Mouse (Mus musculus) testis, adult 2 months (tissue): ENCODE results near the gene Ptpn6. TPM values are rescaled to one million over a fixed set of nuclear protein-coding genes. Genes with fewer than 3 reads are reported as not detected.

ENCODE experiments used
- H3K27ac ChIP-seq: fragments of 200-500 bp; 2 replicates; pipeline ENCODE4 v1.5.1; 2012; ENCODE audit warnings: low read depth, low read length; ENCODE audit not compliant: control insufficient read depth, insufficient read depth
- H3K27me3 ChIP-seq: fragments of 200-500 bp; 2 replicates; pipeline ENCODE4 v1.6.1; 2012; ENCODE audit warnings: mild to moderate bottlenecking, low read length, moderate library complexity; ENCODE audit not compliant: control insufficient read depth, insufficient read depth
- H3K36me3 ChIP-seq: fragments of 200-500 bp; 2 replicates; pipeline ENCODE4 v1.6.1; 2012; ENCODE audit warnings: mild to moderate bottlenecking, low read length; ENCODE audit not compliant: control insufficient read depth, insufficient read depth
- H3K4me1 ChIP-seq: fragments of 200-500 bp; 2 replicates; pipeline ENCODE4 v1.6.1; 2012; ENCODE audit warnings: low read length; ENCODE audit not compliant: control insufficient read depth, insufficient read depth
- H3K4me3 ChIP-seq: fragments of 200-500 bp; 2 replicates; pipeline ENCODE4 v1.5.1; 2012; ENCODE audit warnings: low read depth, mild to moderate bottlenecking, low read length, moderate library complexity, mixed read lengths; ENCODE audit not compliant: control insufficient read depth
- CTCF ChIP-seq: fragments of 200-500 bp; IDR thresholded peaks from 2 replicates; pipeline ENCODE4 v1.5.1; 2012; ENCODE audit warnings: low read depth, mild to moderate bottlenecking, inconsistent platforms, low read length, moderate library complexity; ENCODE audit not compliant: control insufficient read depth, insufficient read depth, insufficient replicate concordance
- POLR2A ChIP-seq: fragments of 200-500 bp; IDR thresholded peaks from 2 replicates; pipeline ENCODE4 v1.6.1; 2012; ENCODE audit warnings: low read depth, mild to moderate bottlenecking, inconsistent platforms, low read length, moderate library complexity; ENCODE audit not compliant: control insufficient read depth
- polyA plus RNA-seq: library from polyadenylated mRNA; depleted of rRNA; stranded (reverse); fragments of >200 nt; gene quantifications from 2 replicates; pipeline ENCODE4 v1.2.3, GENCODE M21; 2012

Gene Ptpn6
- polyA plus RNA-seq, 1 experiment, result 1.4 TPM

DNA sequence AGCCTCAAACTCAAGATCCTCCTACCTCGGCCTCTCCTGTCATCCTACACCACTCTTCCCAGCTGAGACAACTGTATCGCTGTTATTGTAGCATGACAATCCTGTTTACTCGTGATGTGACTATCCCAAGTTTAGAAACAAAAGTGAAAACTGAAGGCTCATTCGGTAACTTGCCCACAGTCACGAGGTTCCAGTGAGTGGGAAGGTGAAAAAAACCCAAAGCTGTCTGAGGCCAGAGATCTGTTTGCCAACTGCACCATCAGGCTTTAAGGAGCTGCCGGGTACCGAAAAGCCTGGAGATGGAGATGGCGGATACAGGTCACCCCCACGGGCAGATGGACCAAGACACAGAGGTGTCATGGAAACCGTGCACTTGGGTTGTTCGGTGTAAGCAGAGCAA, 1.5 kb downstream of the Ptpn6 start:
- Histone ChIP-seq H3K27me3 (no peaks in the 10 kb centered on the region), H3K4me1 (peaks cover 8% of the 10 kb centered on the region), H3K36me3 (no peaks in the 10 kb centered on the region), H3K27ac (no peak overlapping the region), H3K4me3 (no peak overlapping the region)
- TF ChIP-seq CTCF (no peak), POLR2A (no peak)

DNA sequence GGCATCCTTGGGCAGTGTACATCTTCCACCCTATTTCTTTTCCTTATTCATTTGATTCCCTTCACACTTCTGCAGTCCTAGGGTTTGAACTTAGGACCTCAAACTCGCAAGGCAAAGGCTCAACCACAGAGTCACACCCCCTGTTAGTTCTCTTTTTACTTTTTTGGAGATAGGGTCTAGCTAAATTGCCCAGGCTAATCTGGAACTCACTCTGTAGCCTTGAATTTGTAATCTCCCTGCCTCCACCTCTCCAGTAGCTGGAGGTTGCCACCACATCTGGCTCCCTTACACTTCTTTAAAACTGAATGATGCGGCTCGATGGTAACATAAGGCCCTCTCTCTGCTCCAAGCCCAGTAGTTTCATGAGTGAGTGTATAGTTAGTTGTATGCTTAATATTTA, 4.1 kb downstream of the Ptpn6 start:
- Histone ChIP-seq H3K36me3 (no peaks in the 10 kb centered on the region), H3K4me3 (no peak overlapping the region), H3K4me1 (no peaks in the 10 kb centered on the region; the same call in none of the 2 replicates), H3K27me3 (no peaks in the 10 kb centered on the region), H3K27ac (no peak overlapping the region)
- TF ChIP-seq CTCF (no peak), POLR2A (no peak)

DNA sequence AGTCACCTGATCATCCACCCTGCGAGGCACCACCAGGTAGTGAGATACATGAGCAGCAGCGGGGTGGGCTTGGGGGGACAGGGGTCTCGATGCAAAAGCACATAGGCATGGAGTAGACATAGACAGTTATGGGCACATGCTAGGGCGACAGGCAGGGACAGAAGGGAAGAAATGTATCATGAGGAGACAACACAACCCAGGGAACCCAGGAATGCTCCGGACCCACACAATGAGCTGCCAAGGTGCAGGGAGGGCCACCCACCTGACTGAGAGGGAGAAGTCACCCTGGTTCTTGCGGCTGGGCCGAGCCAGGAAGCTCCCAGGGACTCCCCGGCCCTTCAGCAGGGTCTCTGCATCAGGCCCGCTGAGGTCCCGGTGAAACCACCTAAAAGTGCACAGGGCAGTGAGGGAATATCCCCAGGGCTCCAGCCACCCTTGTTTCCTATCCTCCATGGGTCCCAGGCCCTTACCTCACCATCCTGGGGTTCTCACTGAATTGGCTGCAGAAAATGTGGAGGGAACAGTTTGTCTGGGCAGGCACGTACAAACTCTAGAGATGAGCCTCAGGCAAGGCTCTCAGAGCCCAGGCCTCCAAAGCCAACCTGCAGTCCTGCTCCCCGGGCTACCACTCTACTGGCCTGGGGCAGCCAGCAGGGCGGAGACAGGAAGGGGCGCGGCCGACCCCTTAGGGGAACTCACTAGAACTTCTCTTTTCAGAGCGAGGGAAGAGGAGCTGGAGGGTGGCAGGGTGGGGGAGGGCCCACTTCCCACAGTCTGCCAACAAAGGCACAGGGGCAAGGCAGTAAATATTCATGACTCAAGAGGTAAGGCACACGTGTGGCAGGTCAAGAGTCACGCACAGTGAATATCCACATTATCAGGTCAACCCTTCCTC, 5.8 kb downstream of the Ptpn6 start:
- Histone ChIP-seq H3K36me3 (no peaks in the 10 kb centered on the region), H3K27ac (no peak overlapping the region), H3K4me3 (no peak overlapping the region), H3K4me1 (no peaks in the 10 kb centered on the region), H3K27me3 (no peaks in the 10 kb centered on the region)
- no peak for TF ChIP-seq CTCF
- TF ChIP-seq POLR2A, result no peak

DNA sequence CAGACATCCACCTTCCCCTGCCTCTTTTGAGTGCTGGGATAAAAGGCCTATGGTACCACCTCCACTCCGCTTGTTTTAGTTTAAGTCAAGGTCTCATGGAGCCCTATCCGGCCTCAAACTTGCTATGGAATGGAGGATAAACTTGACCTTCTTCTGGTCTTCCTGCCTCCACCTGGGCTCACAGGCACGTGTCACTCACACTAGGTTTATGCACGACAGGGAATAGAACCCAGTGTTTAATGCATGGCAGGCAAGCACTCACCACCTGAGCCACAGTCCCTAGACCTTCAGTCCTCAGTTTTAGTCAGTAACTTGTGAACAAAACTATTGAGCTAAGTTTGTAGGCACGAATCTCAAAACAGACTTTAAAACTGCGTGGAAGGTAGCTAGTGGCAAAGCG, 7.5 kb downstream of the Ptpn6 start:
- no peak overlapping the region for H3K27ac ChIP-seq
- TF ChIP-seq POLR2A, result no peak
- no peak for TF ChIP-seq CTCF

DNA sequence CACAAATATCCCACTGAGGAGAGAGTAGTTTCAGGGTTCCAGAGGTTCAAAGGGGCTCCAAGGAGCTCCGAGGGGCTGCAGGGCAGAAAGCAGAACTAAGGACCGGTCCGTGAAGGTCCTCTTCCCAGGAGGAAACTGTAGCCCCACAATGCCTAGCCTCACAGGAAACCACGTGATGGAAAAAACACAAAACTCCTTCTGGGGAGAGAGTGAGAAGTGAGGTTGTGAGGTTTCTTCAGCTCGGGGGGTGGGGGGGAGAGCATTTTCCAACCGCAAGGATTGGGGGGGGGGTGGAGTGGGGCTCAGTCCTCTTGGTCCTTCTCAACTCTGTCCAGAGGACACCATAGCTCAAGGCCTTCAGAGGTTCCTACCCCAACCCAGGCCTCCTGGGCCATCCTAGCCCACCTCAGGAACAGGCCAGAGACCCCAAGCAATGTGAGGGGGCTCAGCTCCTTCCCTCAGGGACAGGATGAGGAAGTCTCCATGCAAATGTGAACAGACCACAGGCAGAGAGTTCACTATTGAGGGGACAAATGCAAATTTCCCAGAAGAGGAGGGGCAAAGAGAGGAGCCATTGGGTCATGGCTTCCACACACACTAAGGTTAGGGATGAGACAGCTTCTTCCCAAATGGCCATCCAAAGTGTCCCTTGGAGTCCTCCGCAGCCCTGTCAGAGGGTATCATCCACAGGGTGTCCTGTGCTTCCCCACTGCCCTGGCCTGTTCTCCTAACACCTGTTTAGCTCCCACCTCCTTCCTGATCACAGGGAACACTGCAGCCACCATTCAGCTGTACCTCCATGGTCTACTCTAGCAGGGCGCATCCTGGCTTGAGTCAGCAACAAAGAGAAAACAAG, 8.4 kb downstream of the Ptpn6 start:
- H3K4me3 ChIP-seq, result no peak overlapping the region
- H3K27me3 ChIP-seq, result no peaks in the 10 kb centered on the region
- H3K4me1 ChIP-seq, result no peaks in the 10 kb centered on the region
- no peak overlapping the region for H3K27ac ChIP-seq
- no peaks in the 10 kb centered on the region for H3K36me3 ChIP-seq
- no peak for TF ChIP-seq POLR2A
- no peak for TF ChIP-seq CTCF

More for the DNA sequence above, 7.5 kb downstream of the Ptpn6 start:
- H3K4me1 ChIP-seq, result no peaks in the 10 kb centered on the region
- no peaks in the 10 kb centered on the region for H3K36me3 ChIP-seq
- no peaks in the 10 kb centered on the region for H3K27me3 ChIP-seq
- no peak overlapping the region for H3K4me3 ChIP-seq

DNA sequence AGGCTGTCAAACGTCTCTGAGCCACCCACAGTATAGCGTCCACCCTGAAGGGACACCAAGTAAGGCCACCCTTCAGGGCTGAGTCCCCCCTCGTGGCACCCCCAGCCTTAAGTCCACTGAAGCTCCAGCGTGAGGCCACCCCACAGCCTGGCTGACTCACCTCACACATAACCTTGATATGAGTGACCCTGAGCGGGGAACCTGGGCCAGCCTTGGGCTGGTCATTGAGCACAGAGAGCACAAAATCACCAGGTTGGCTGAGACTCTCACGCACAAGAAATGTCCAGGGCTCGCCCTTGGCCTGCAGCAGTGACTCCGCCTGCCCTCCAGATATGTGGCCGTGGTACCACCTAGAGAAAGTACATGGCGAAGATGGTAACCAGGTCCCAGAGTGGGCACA, 9.9 kb downstream of the Ptpn6 start:
- TF ChIP-seq CTCF (no peak), POLR2A (no peak)

DNA sequence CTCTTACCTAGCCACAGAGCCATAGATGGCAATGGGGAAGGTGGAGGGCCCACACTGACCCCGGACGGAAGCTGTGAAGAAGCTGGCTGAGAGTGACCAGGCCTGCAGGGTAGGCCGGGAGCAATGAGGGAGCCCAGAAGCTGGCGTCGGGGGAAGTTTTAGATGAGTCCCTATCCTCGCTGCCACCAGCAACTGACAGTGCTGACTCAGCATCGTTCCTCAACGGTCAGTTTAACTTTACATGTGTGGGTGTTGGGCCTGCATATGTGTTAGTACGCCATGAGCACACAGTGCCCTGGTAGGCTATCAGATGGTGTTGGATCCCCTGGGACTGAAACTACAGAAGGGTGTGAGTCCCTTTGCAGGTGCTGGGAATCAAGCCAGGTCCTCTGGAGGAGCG, 14.0 kb downstream of the Ptpn6 start:
- Histone ChIP-seq H3K36me3 (no peaks in the 10 kb centered on the region), H3K4me1 (no peaks in the 10 kb centered on the region), H3K27me3 (no peaks in the 10 kb centered on the region), H3K4me3 (no peak overlapping the region), H3K27ac (no peak overlapping the region)
- TF ChIP-seq POLR2A, result no peak
- TF ChIP-seq CTCF, result no peak

More for the DNA sequence above, 9.9 kb downstream of the Ptpn6 start:
- Histone ChIP-seq H3K4me1 (no peaks in the 10 kb centered on the region), H3K27ac (no peak overlapping the region), H3K36me3 (no peaks in the 10 kb centered on the region), H3K27me3 (no peaks in the 10 kb centered on the region), H3K4me3 (no peak overlapping the region)
